Mouse (Mus musculus) stomach, embryonic 14.5 days (tissue): ENCODE results near the gene Arrdc1. TPM values are rescaled to one million over a fixed set of nuclear protein-coding genes. Genes with fewer than 3 reads are reported as not detected.
A peak's percentile ranks its signal among the peaks of the same experiment; 100 is the strongest.

ENCODE experiments used
- ATAC-seq: fragments of 200-750 bp; cut with Nextera tagmentation; 2 replicates; pipeline ENCODE4 v1.8.0; 2017; ENCODE audit warnings: low read depth, moderate TSS enrichment; ENCODE audit not compliant: insufficient number of reproducible peaks, insufficient read depth, low FRiP score
- H3K27ac ChIP-seq: fragments of 300-500 bp; sonication (generic); 2 replicates; pipeline ENCODE4 v1.5.1; 2014; ENCODE audit warnings: mild to moderate bottlenecking, low read length, moderate library complexity, mixed read lengths
- H3K27me3 ChIP-seq: fragments of 300-500 bp; sonication (generic); 2 replicates; pipeline ENCODE4 v1.6.1; 2014; ENCODE audit warnings: low read length, control low read depth, mixed read lengths; ENCODE audit not compliant: control insufficient read depth, insufficient read depth
- H3K36me3 ChIP-seq: fragments of 300-500 bp; sonication (generic); 2 replicates; pipeline ENCODE4 v1.6.1; 2014; ENCODE audit warnings: mild to moderate bottlenecking, control low read depth, low read length, moderate library complexity, mixed read lengths; ENCODE audit not compliant: control insufficient read depth, insufficient read depth
- H3K4me1 ChIP-seq: fragments of 300-500 bp; sonication (generic); 2 replicates; pipeline ENCODE4 v1.6.1; 2014; ENCODE audit warnings: low read length, control low read depth, mixed read lengths; ENCODE audit not compliant: control insufficient read depth, insufficient read depth
- H3K4me2 ChIP-seq: fragments of 300-500 bp; sonication (generic); replicated peaks from 2 replicates; pipeline ENCODE4 v1.6.1; 2014; ENCODE audit warnings: low read depth, low read length, control low read depth
- H3K4me3 ChIP-seq: fragments of 300-500 bp; sonication (generic); 2 replicates; pipeline ENCODE4 v1.5.1; 2014; ENCODE audit warnings: low read depth, low read length, control low read depth
- H3K9ac ChIP-seq: fragments of 300-500 bp; sonication (generic); replicated peaks from 2 replicates; pipeline ENCODE4 v1.6.1; 2014; ENCODE audit warnings: low read depth, mild to moderate bottlenecking, control low read depth, low read length, moderate library complexity, mixed read lengths
- H3K9me3 ChIP-seq: fragments of 300-500 bp; sonication (generic); 2 replicates; pipeline ENCODE4 v1.6.1; 2016; ENCODE audit warnings: low read depth, low read length, control low read depth; ENCODE audit not compliant: control insufficient read depth
- WGBS: fragments of 180-500 bp; shearing (Covaris S2); extraction: QIAGEN DNeasy Blood & Tissue Kit; methylation state at CpG from one replicate; pipeline ENCODE4 v1.1.7; 2014; 5-methylcytosine and 5-hydroxymethylcytosine counted together
- polyA plus RNA-seq: library from polyadenylated mRNA; unstranded; fragments of >200 nt; fragmentation: Nextera tagmentation; extraction: Ambion mirVana; gene quantifications from 2 replicates; pipeline ENCODE4 v1.2.1, GENCODE M21; 2014

Arrdc1 gene
- polyA plus RNA-seq, 1 experiment from 2014 or later, result 72.4 TPM

DNA sequence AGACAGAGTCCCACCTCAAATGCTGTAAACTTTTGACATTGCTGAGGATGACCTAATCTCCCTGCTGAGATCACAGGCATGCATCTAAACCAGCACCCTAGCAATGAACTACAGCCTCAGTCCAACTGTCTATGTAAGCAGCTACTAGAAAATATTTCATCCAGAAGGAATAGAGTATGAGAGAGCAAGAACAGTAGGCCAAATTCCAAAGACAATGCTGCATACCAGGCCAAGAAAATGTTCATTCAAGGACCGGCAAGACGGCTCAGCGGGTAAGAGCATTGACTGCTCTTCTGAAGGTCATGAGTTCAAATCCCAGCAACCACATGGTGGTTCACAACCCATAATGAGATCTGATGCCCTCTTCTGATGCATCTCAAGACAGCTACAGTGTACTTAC is 20.3 kb downstream of the Arrdc1 start:
- 90% methylated on average over 3 of the region's 3 CpGs for WGBS
- Histone ChIP-seq H3K9ac (no peak overlapping the region), H3K27ac (no peak overlapping the region), H3K4me3 (no peak overlapping the region), H3K27me3 (no peaks in the 10 kb centered on the region), H3K9me3 (no peaks in the 10 kb centered on the region), H3K4me1 (peaks cover 7% of the 10 kb centered on the region; the same call in 1 of the 2 replicates), H3K36me3 (peaks cover 2% of the 10 kb centered on the region; the same call in 1 of the 2 replicates), H3K4me2 (no peak overlapping the region)
- no peak for ATAC-seq

DNA sequence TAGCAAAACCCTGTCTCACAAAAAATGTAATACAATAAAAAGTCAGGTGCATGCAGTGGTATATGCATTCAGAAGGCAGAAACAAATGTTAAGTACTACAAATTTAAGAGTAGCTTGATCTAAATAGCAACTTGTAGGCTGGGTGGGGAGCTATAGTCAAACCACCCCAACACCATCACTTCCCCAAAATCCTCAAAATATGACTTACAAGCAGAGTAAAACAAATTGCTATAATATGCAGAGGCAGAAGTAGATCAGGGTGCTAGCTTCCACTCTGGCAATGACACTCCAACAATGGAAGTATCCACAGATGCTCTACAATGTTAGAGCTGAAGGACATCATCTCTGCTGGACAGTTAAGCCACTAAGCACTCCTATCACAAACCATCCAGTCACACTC is 22.5 kb downstream of the Arrdc1 start:
- Histone ChIP-seq H3K4me3 (no peak overlapping the region), H3K36me3 (peaks cover 2% of the 10 kb centered on the region; the same call in 1 of the 2 replicates), H3K4me2 (no peak overlapping the region), H3K4me1 (peaks cover 2% of the 10 kb centered on the region; the same call in 1 of the 2 replicates), H3K27ac (no peak overlapping the region), H3K27me3 (no peaks in the 10 kb centered on the region), H3K9me3 (no peaks in the 10 kb centered on the region), H3K9ac (no peak overlapping the region)
- ATAC-seq, result no peak

DNA sequence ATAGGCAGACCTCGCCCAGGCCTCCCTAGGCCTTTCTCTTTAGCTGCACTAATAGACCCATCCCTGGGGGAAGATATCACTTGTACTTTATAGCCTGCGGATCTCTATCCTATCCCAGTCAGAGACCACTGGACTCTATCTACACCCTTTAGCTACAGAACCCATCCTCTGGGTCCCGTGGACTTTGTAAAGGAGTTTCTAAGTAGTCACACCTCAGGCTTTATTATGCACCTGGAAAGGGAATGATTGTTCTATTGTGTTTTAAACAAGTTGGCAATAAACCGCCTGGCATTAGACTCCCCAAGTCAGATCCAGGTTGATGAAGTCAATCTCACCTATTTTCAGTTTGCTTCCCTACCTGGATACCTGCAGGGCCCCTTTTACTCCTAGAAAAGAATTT is 22.9 kb downstream of the Arrdc1 start:
- H3K4me1 ChIP-seq, result no peaks in the 10 kb centered on the region
- 90% methylated on average over 4 of the region's 4 CpGs for WGBS
- H3K9ac ChIP-seq, result no peak overlapping the region
- peaks cover 2% of the 10 kb centered on the region; the same call in 1 of the 2 replicates for H3K36me3 ChIP-seq
- no peak for ATAC-seq
- no peak overlapping the region for H3K4me3 ChIP-seq
- no peak overlapping the region for H3K27ac ChIP-seq
- no peaks in the 10 kb centered on the region for H3K9me3 ChIP-seq
- no peak overlapping the region for H3K4me2 ChIP-seq
- no peaks in the 10 kb centered on the region for H3K27me3 ChIP-seq

DNA sequence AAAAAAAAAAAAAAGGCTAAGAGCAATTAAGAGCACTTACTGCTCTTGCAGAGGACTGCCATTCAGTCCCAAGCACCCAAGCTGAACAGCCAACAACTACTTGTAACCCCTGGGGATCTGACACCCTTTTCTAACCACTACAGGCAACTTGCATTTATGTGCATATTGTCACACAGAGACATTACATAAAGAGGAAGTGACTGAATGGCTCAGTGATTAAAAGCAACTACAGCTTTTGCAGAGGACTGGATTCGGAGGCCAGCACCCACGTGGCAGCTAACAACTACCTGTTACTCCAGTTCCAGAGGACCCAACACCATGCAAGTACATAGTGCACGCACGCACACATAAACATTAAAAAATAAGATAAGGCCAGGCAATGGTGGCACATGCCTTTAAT is 24.6 kb downstream of the Arrdc1 start:
- Histone ChIP-seq H3K9me3 (no peaks in the 10 kb centered on the region), H3K27ac (no peak overlapping the region), H3K9ac (no peak overlapping the region), H3K36me3 (peaks cover 2% of the 10 kb centered on the region; the same call in 1 of the 2 replicates), H3K4me1 (peaks cover 10% of the 10 kb centered on the region; the same call in 1 of the 2 replicates), H3K4me3 (no peak overlapping the region), H3K27me3 (no peaks in the 10 kb centered on the region), H3K4me2 (no peak overlapping the region)
- no peak for ATAC-seq
- WGBS, result 93% methylated on average over 4 of the region's 4 CpGs

DNA sequence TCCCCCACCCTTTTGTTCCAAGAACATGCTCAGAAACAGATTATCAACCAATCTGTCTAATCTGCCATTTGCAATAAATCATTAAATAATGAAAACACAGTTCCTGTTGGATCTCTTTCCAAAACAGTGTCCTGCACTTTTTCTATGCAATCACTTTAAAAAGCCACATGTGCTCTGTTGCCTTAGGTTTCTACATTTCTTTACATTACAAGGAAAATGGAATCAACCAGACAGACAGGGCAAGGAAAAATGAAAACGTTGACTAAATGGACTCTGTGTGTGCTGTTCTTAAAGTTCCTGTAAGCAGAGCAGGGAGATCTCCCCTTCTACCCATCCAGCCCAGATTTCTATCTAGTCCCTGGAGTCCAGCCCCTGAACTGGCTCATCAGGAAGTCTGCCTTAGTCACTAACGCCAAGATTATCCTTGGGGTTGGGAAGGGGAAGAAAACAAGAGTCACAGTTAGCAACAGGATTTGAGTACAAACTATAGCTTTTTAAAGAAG is 29.3 kb downstream of the Arrdc1 start:
- Histone ChIP-seq H3K4me3 (no peak overlapping the region), H3K4me2 (no peak overlapping the region), H3K36me3 (no peaks in the 10 kb centered on the region), H3K9ac (no peak overlapping the region), H3K9me3 (no peaks in the 10 kb centered on the region), H3K27me3 (no peaks in the 10 kb centered on the region), H3K4me1 (peaks cover 23% of the 10 kb centered on the region), H3K27ac (peak overlapping the region; percentile 53)
- no peak for ATAC-seq
- WGBS, result 22% methylated on average over 2 of the region's 2 CpGs

DNA sequence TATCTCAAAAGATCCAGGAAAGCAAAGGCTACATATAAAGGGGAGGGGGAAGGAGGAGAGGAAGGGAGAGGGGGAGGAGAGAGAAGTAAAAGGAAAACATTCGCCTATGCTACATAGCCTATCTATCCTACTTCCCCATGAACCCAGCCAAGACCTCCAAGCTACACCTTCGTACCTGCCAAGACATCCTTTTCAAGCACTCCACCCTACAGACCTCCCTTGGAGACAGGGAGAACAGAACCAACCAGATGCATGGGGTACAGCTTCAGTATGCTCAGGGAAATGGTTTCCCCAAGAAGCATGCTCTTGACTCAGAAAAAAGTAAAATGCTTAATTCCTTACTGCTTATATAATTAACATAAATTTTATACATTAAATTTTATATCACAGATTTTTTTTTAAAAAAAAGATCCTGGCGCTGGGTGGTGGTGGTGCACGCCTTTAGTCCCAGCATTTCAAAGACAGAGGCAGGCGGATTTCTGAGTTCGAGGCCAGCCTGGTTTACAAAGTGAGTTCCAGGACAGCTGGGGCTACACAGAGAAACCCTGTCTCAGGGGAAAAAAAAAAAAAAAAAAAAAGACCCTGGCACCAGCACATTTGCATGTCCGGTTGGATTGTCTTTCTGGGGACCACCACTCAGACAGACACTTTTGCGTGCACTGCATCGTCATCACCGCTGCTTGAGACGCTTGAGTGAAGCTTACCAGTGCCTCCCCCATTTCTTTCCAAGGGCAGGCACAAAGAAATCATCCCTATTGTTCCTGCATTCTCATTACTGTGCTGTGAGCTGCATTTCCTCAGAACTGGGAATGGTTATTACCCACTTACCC is 30.0 kb downstream of the Arrdc1 start:
- H3K27ac ChIP-seq, result no peak overlapping the region

DNA sequence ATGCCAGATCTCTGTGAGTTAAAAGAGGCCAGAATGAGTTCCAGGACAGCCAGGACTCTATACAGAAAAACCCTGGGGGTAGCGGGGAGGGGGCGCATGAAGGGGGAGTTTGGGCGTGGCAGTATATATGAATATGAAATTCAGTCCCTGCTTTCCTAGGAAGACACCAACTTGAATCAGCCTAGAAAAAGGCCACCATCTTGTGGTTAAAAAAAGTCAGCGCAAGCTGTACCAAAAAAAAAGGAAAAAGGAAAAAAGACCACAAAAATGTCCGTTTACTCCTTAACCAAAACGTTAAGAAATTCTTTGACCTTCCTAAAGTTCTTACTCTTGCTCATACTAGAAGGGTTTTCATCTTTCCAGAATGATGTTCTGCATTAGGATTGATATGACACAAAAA is 32.1 kb downstream of the Arrdc1 start:
- no peak for ATAC-seq
- Histone ChIP-seq H3K27ac (no peak overlapping the region), H3K4me2 (no peak overlapping the region), H3K9ac (no peak overlapping the region), H3K9me3 (no peaks in the 10 kb centered on the region), H3K27me3 (no peaks in the 10 kb centered on the region), H3K4me1 (peaks cover 23% of the 10 kb centered on the region), H3K36me3 (0 out of 2 replicates have a peak, but pooled peaks cover 3% of the 10 kb centered on the region), H3K4me3 (no peak overlapping the region)
- 82% methylated on average over 6 of the region's 6 CpGs for WGBS

More for the DNA sequence above, 30.0 kb downstream of the Arrdc1 start:
- H3K9ac ChIP-seq, result no peak overlapping the region
- peaks cover 23% of the 10 kb centered on the region for H3K4me1 ChIP-seq
- no peaks in the 10 kb centered on the region for H3K36me3 ChIP-seq
- H3K27me3 ChIP-seq, result no peaks in the 10 kb centered on the region
- no peak for ATAC-seq
- whole genome bisulfite sequencing, result 80% methylated on average over 11 of the region's 11 CpGs
- no peak overlapping the region for H3K4me3 ChIP-seq
- H3K4me2 ChIP-seq, result no peak overlapping the region
- no peaks in the 10 kb centered on the region for H3K9me3 ChIP-seq

DNA sequence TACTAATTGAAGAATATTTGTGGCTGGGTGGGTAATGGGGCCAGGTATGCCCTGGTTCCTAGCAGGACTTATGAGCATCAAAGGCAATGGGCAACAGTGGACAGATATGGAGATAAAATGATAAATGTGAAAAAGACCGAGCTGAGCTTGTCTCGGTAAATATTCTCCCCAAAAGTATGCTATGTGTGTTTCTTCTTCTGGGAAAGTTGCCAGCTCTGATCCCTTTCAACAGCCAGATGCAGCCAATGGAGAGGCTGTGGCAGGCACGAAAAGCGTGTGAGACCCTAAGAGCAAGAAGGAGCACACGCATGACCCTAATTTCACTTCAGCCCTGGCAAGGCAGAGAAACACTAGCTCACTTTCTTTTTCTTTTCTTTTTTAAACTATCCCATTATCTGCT is 34.0 kb downstream of the Arrdc1 start:
- no peak overlapping the region for H3K9ac ChIP-seq

More for the DNA sequence above, 34.0 kb downstream of the Arrdc1 start:
- Histone ChIP-seq H3K9me3 (no peaks in the 10 kb centered on the region), H3K4me3 (no peak overlapping the region), H3K27ac (peak overlapping the region; percentile 4; the same call in 1 of the 2 replicates), H3K36me3 (0 out of 2 replicates have a peak, but pooled peaks cover 3% of the 10 kb centered on the region), H3K27me3 (no peaks in the 10 kb centered on the region), H3K4me2 (no peak overlapping the region), H3K4me1 (peaks cover 17% of the 10 kb centered on the region)
- 31% methylated on average over 5 of the region's 5 CpGs for WGBS
- no peak for ATAC-seq
